Comparison of ENCODE assay signal across 8 mouse cellular contexts in genomic region chr7:28983141-28983564, GRCm38 (mm10). TPM values are rescaled to one million over a fixed set of nuclear protein-coding genes. Genes with fewer than 3 reads are reported as not detected.
A peak's percentile ranks its signal among the peaks of the same experiment; 100 is the strongest.
DNase-seq lines count a peak whose midpoint lies in the region; ATAC-seq and TF ChIP-seq lines count a peak whose summit lies in the region.

No protein-coding gene starts in this region.

- no peak overlapping the region for H3K27ac ChIP-seq in heart, embryonic 14.5 days (replicated peaks in 1 of 2; ENCODE audit: control insufficient read depth in 1 of 2, insufficient read depth in 1 of 2, low read depth in 2 of 2, low read length in 2 of 2)
- peak overlapping the region; percentile 85 for H3K27ac ChIP-seq in ES-Bruce4 (ENCODE audit: insufficient read depth, low read length)
- H3K27ac ChIP-seq in heart, postnatal 0 days (ENCODE audit: low read depth): peak overlapping the region; percentile 81; the same call in 1 of the 2 replicates

- no peak for TF ChIP-seq EP300 in ES-Bruce4 (IDR thresholded peaks at IDR 0.05; ENCODE audit: insufficient read depth, low read depth, low read length)
- no peak for TF ChIP-seq EP300 in heart, postnatal 0 days (IDR thresholded peaks at IDR 0.05; ENCODE audit: low read depth)

- H3K4me1 ChIP-seq in heart, embryonic 14.5 days (ENCODE audit: control insufficient read depth in 2 of 2, insufficient read depth in 2 of 2, low read length in 2 of 2): peaks cover 14% of the 10 kb centered on the region in 2 experiments
- H3K4me1 ChIP-seq in ES-Bruce4 (ENCODE audit: control insufficient read depth, insufficient read depth, low read length): peaks cover 5% of the 10 kb centered on the region
- peaks cover 11% of the 10 kb centered on the region; the same call in 1 of the 2 replicates for H3K4me1 ChIP-seq in heart, postnatal 0 days (ENCODE audit: control insufficient read depth, insufficient read depth)

- TF ChIP-seq CTCF in ES-Bruce4 (IDR thresholded peaks at IDR 0.05; ENCODE audit: low read depth, low read length): no peak
- TF ChIP-seq CTCF in heart, postnatal 0 days (IDR thresholded peaks at IDR 0.05; ENCODE audit: low read depth): no peak

- no peak overlapping the region for H3K4me3 ChIP-seq in heart, embryonic 14.5 days (ENCODE audit: control insufficient read depth in 1 of 2, insufficient read depth in 1 of 2, low read depth in 1 of 2, low read length in 2 of 2)
- peak overlapping the region; percentile 93 for H3K4me3 ChIP-seq in ES-Bruce4 (ENCODE audit: low read depth, low read length)
- peak overlapping the region; percentile 71; the same call in 1 of the 2 replicates for H3K4me3 ChIP-seq in heart, postnatal 0 days (ENCODE audit: low read depth, low read length)

- H3K4me2 ChIP-seq in heart, embryonic 14.5 days (ENCODE audit: low read length): peak overlapping the region; percentile 81
- H3K4me2 ChIP-seq in heart, postnatal 0 days (ENCODE audit: low read depth, low read length): peak overlapping the region; percentile 65

- no peak for ATAC-seq in heart, embryonic 14.5 days (ENCODE audit: insufficient number of reproducible peaks, insufficient read depth, low FRiP score, low read depth)
- no peak for ATAC-seq in heart, postnatal 0 days (ENCODE audit: insufficient read depth, low read depth)
- ATAC-seq in megakaryocyte-erythroid progenitor cell, adult 5-6 weeks (replicated peaks; ENCODE audit: low FRiP score, low TSS enrichment, poor library complexity, severe bottlenecking): 0 out of 2 replicates have a peak, but pooled peaks have one; percentile 8

- no peaks in the 10 kb centered on the region for H3K27me3 ChIP-seq in heart, embryonic 14.5 days (ENCODE audit: control insufficient read depth, insufficient read depth, low read length)
- H3K27me3 ChIP-seq in ES-Bruce4 (ENCODE audit: control insufficient read depth, insufficient read depth, low read length, poor library complexity, severe bottlenecking): no peaks in the 10 kb centered on the region
- H3K27me3 ChIP-seq in heart, postnatal 0 days (ENCODE audit: control insufficient read depth, insufficient read depth, low read length): no peaks in the 10 kb centered on the region

- DNase-seq in heart, adult 9 months (ENCODE audit: low spot score in 2 of 2): no peak
- DNase-seq in heart, postnatal 0 days (ENCODE audit: low spot score): no peak
- no peak for DNase-seq in left cerebral cortex, adult 11 months (ENCODE audit: low spot score)
- no peak for DNase-seq in retina, postnatal 1 day
- no peak for DNase-seq in frontal cortex, postnatal 36 days (ENCODE audit: low spot score in 2 of 2)

- no peak overlapping the region for H3K9ac ChIP-seq in heart, embryonic 14.5 days (ENCODE audit: low read length)
- H3K9ac ChIP-seq in ES-Bruce4 (ENCODE audit: low read depth, poor library complexity, severe bottlenecking): peak overlapping the region; percentile 67
- H3K9ac ChIP-seq in heart, postnatal 0 days (replicated peaks; ENCODE audit: low read depth, low read length): 0 out of 2 replicates have a peak overlapping the region, but pooled peaks have one; percentile 55

- H3K36me3 ChIP-seq in heart, embryonic 14.5 days (ENCODE audit: control insufficient read depth, insufficient read depth, low read length): peaks cover 18% of the 10 kb centered on the region
- peaks cover 14% of the 10 kb centered on the region for H3K36me3 ChIP-seq in ES-Bruce4 (ENCODE audit: control insufficient read depth, insufficient read depth, low read length, poor library complexity, severe bottlenecking)
- H3K36me3 ChIP-seq in heart, postnatal 0 days (replicated peaks; ENCODE audit: control insufficient read depth, insufficient read depth, low read length): peaks cover 16% of the 10 kb centered on the region

- H3K9me3 ChIP-seq in heart, embryonic 14.5 days (ENCODE audit: control insufficient read depth, low read length): no peaks in the 10 kb centered on the region
- H3K9me3 ChIP-seq in ES-Bruce4 (replicated peaks; ENCODE audit: control insufficient read depth, insufficient read depth, low read length, poor library complexity, severe bottlenecking): no peaks in the 10 kb centered on the region
- H3K9me3 ChIP-seq in heart, postnatal 0 days (replicated peaks; ENCODE audit: control insufficient read depth, low read length): no peaks in the 10 kb centered on the region

- WGBS in heart, embryonic 14.5 days: 56% methylated on average over 11 of the region's 11 CpGs
- whole genome bisulfite sequencing in heart, postnatal 0 days: 65% methylated on average over 11 of the region's 11 CpGs

- TF ChIP-seq POLR2A in ES-Bruce4 (IDR thresholded peaks at IDR 0.05; ENCODE audit: insufficient read depth, low read length): no peak

RNA-seq across cellular contexts. Expression of gene Map4k1, which starts 1.3 kb away (rescaled TPM):
- 2.8 and 3.3 TPM in 2 replicates for polyA plus RNA-seq in heart, embryonic 14.5 days (2014; fragmentation: Nextera tagmentation; extraction: Ambion mirVana)
- 33.2 and 36.3 TPM in 2 replicates for polyA plus RNA-seq in ES-Bruce4 (2011; ENCODE audit: insufficient read depth, insufficient read length, low read depth, missing spikeins)
- total RNA-seq in heart, postnatal 0 days (2014; rRNA removed; ENCODE audit: low replicate concordance): 0.15 TPM in 1 of 2 replicates, not detected in the other
- 1.4 and 1.8 TPM in 2 replicates for polyA plus RNA-seq in heart, postnatal 0 days (2015; fragmentation: Nextera tagmentation; extraction: Ambion mirVana)
- total RNA-seq in megakaryocyte-erythroid progenitor cell, adult 5-6 weeks (2014; fragmentation: Nextera tagmentation): 64.1 and 76.8 TPM in 2 replicates
- total RNA-seq in megakaryocyte-erythroid progenitor cell, adult 5-6 weeks (2017): 42.6 and 47.9 TPM in 2 replicates

RNA-seq across cellular contexts. Expression of gene Eif3k, which starts 1.5 kb away (rescaled TPM):
- 286 and 319 TPM in 2 replicates for polyA plus RNA-seq in heart, embryonic 14.5 days (2014; fragmentation: Nextera tagmentation; extraction: Ambion mirVana)
- polyA plus RNA-seq in ES-Bruce4 (2011; ENCODE audit: insufficient read depth, insufficient read length, low read depth, missing spikeins): 409 and 413 TPM in 2 replicates
- total RNA-seq in heart, postnatal 0 days (2014; rRNA removed; ENCODE audit: low replicate concordance): 366 and 476 TPM in 2 replicates
- polyA plus RNA-seq in heart, postnatal 0 days (2015; fragmentation: Nextera tagmentation; extraction: Ambion mirVana): 261 and 264 TPM in 2 replicates
- total RNA-seq in megakaryocyte-erythroid progenitor cell, adult 5-6 weeks (2014; fragmentation: Nextera tagmentation): 499 and 586 TPM in 2 replicates
- total RNA-seq in megakaryocyte-erythroid progenitor cell, adult 5-6 weeks (2017): 360 and 454 TPM in 2 replicates

RNA-seq across cellular contexts. Expression of gene Actn4, which starts 21.0 kb away (rescaled TPM):
- 221 and 228 TPM in 2 replicates for polyA plus RNA-seq in heart, embryonic 14.5 days (2014; fragmentation: Nextera tagmentation; extraction: Ambion mirVana)
- 318 and 324 TPM in 2 replicates for polyA plus RNA-seq in ES-Bruce4 (2011; ENCODE audit: insufficient read depth, insufficient read length, low read depth, missing spikeins)
- total RNA-seq in heart, postnatal 0 days (2014; rRNA removed; ENCODE audit: low replicate concordance): 120 and 139 TPM in 2 replicates
- 135 and 171 TPM in 2 replicates for polyA plus RNA-seq in heart, postnatal 0 days (2015; fragmentation: Nextera tagmentation; extraction: Ambion mirVana)
- 93.1 and 106 TPM in 2 replicates for total RNA-seq in megakaryocyte-erythroid progenitor cell, adult 5-6 weeks (2014; fragmentation: Nextera tagmentation)
- total RNA-seq in megakaryocyte-erythroid progenitor cell, adult 5-6 weeks (2017): 41.1 and 51.7 TPM in 2 replicates

Comparison
In these comparisons a context has a peak if more than half of its experiments do, and no peak if none do; other contexts are left out.
1. H3K27ac ChIP-seq: peak in ES-Bruce4 (single experiment) and heart, postnatal 0 days (single experiment); none in heart, embryonic 14.5 days (0 of 2).
2. H3K4me3 ChIP-seq: peak in ES-Bruce4 (single experiment) and heart, postnatal 0 days (single experiment); none in heart, embryonic 14.5 days (0 of 2).